Mouse (Mus musculus): ENCODE measurements around the gene Smap2.

GRCm38 (mm10) chr4:121016021-121016898, 787 bp downstream of the Smap2 start:
- TF ChIP-seq POLR2A (IDR thresholded peaks at IDR 0.05; ENCODE audit: insufficient read depth, low read depth, low read length) (no peak), CTCF (IDR thresholded peaks at IDR 0.05; ENCODE audit: insufficient read depth, low read depth, low read length) (no peak)
